Mouse (Mus musculus): ENCODE results near the gene AC124502.3.

DNA sequence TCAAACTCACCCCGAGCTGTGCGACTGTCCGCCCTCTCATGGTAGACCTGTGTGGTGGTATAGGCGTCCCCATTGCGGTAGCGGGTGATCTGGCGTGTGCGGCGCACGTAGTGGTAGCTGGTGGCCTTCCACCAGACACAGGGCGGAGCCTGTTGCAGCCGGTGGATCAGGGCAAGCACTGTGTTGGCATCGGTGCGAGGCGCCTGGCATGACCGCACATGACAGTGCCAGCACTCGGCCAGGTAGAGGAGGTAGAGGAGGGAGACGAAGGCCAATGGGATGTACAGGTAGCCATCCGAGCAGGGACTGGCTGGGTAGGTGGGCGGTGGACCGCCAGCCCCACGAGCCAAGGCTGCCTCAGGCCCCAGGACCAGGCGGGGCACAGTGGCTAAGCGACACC is 43.9 kb downstream of the AC124502.3 start:
- TF ChIP-seq EP300 (optimal IDR thresholded peaks at IDR 0.05) (no peak), CTCF (IDR thresholded peaks at IDR 0.05; ENCODE audit: low read depth) (no peak)
